Mouse (Mus musculus) forebrain, embryonic 14.5 days (tissue): Measurements from ENCODE around the gene Arih1. TPM values are rescaled to one million over a fixed set of nuclear protein-coding genes. Genes with fewer than 3 reads are reported as not detected.

Source experiments
- ATAC-seq: fragments of 200-750 bp; cut with Nextera tagmentation; 2 replicates; pipeline ENCODE4 v1.8.0; 2017; ENCODE audit warnings: mild to moderate bottlenecking, moderate library complexity
- DNase-seq: peaks from one replicate; pipeline ENCODE4 v3.0.0-alpha.2; 2015; ENCODE audit warnings: low spot score
- H3K27ac ChIP-seq: fragments of 300-500 bp; sonication (generic); 2 replicates; pipeline ENCODE4 v1.5.1; 2014; ENCODE audit warnings: low read depth, mild to moderate bottlenecking, control low read depth, low read length, moderate library complexity
- H3K27me3 ChIP-seq: fragments of 300-500 bp; sonication (generic); replicated peaks from 2 replicates; pipeline ENCODE4 v1.6.1; 2014; ENCODE audit warnings: low read length, control low read depth, mixed read lengths; ENCODE audit not compliant: control insufficient read depth, insufficient read depth
- H3K36me3 ChIP-seq: fragments of 300-500 bp; sonication (generic); 2 replicates; pipeline ENCODE4 v1.6.1; 2014; ENCODE audit warnings: low read length, control low read depth; ENCODE audit not compliant: control insufficient read depth, insufficient read depth
- H3K4me1 ChIP-seq: fragments of 300-500 bp; sonication (generic); 2 replicates; pipeline ENCODE4 v1.6.1; 2014; ENCODE audit warnings: antibody characterized with exemption, low read length, control low read depth; ENCODE audit not compliant: control insufficient read depth, insufficient read depth
- H3K4me2 ChIP-seq: fragments of 300-500 bp; sonication (generic); 2 replicates; pipeline ENCODE4 v1.6.1; 2014; ENCODE audit warnings: mild to moderate bottlenecking, control low read depth, low read length
- H3K4me3 ChIP-seq: fragments of 300-500 bp; sonication (generic); 2 replicates; pipeline ENCODE4 v1.5.1; 2014; ENCODE audit warnings: low read depth, low read length, control low read depth
- H3K9ac ChIP-seq: fragments of 300-500 bp; sonication (generic); 2 replicates; pipeline ENCODE4 v1.6.1; 2014; ENCODE audit warnings: mild to moderate bottlenecking, low read length, control low read depth, moderate library complexity
- H3K9me3 ChIP-seq: fragments of 300-500 bp; sonication (generic); replicated peaks from 2 replicates; pipeline ENCODE4 v1.6.1; 2016; ENCODE audit warnings: low read length, control low read depth, mixed read lengths; ENCODE audit not compliant: control insufficient read depth
- WGBS: fragments of 180-500 bp; shearing (Covaris S2); extraction: QIAGEN DNeasy Blood & Tissue Kit; methylation state at CpG from one replicate; pipeline ENCODE4 v1.1.7; 2014; 5-methylcytosine and 5-hydroxymethylcytosine counted together
- polyA plus RNA-seq: library from polyadenylated mRNA; unstranded; fragments of >200 nt; fragmentation: Nextera tagmentation; extraction: Ambion mirVana; gene quantifications from 2 replicates; pipeline ENCODE4 v1.2.1, GENCODE M21; 2014

Arih1 gene
- polyA plus RNA-seq, 1 experiment from 2014 or later, result 14.1 TPM

- no peak overlapping the region for H3K9ac ChIP-seq
- ATAC-seq (no peak), DNase-seq (peak; percentile 11)
- WGBS, result 67% methylated on average over 5 of the region's 5 CpGs
- H3K27ac ChIP-seq, result no peak overlapping the region
- H3K4me1 ChIP-seq, result no peaks in the 10 kb centered on the region
- no peak overlapping the region for H3K4me3 ChIP-seq
- H3K4me2 ChIP-seq, result no peak overlapping the region
- no peaks in the 10 kb centered on the region for H3K27me3 ChIP-seq
- H3K36me3 ChIP-seq, result no peaks in the 10 kb centered on the region
- no peaks in the 10 kb centered on the region for H3K9me3 ChIP-seq
These were observed 32.6 kb upstream of the Arih1 start for GRCm38 (mm10) chr9:59518976-59519375.

GRCm38 (mm10) chr9:59517127-59517526 lies 30.7 kb upstream of the Arih1 start:
- H3K9me3 ChIP-seq, result no peaks in the 10 kb centered on the region
- no peak overlapping the region for H3K27ac ChIP-seq
- 57% methylated on average over 7 of the region's 7 CpGs for WGBS
- H3K4me1 ChIP-seq, result no peaks in the 10 kb centered on the region
- H3K36me3 ChIP-seq, result no peaks in the 10 kb centered on the region
- DNase-seq (no peak), ATAC-seq (no peak)
- H3K4me2 ChIP-seq, result no peak overlapping the region
- no peak overlapping the region for H3K9ac ChIP-seq
- no peak overlapping the region for H3K4me3 ChIP-seq
- H3K27me3 ChIP-seq, result no peaks in the 10 kb centered on the region

GRCm38 (mm10) chr9:59515069-59515468 lies 28.7 kb upstream of the Arih1 start:
- H3K4me2 ChIP-seq, result no peak overlapping the region
- DNase-seq, result no peak
- no peaks in the 10 kb centered on the region for H3K4me1 ChIP-seq
- no peaks in the 10 kb centered on the region for H3K9me3 ChIP-seq
- no peaks in the 10 kb centered on the region for H3K36me3 ChIP-seq
- H3K27ac ChIP-seq, result no peak overlapping the region
- ATAC-seq, result no peak
- no peaks in the 10 kb centered on the region for H3K27me3 ChIP-seq
- 65% methylated on average over 3 of the region's 3 CpGs for WGBS
- no peak overlapping the region for H3K4me3 ChIP-seq
- H3K9ac ChIP-seq, result no peak overlapping the region

GRCm38 (mm10) chr9:59512381-59512780 lies 26.0 kb upstream of the Arih1 start:
- H3K27ac ChIP-seq, result no peak overlapping the region
- H3K9ac ChIP-seq, result no peak overlapping the region
- ATAC-seq (no peak), DNase-seq (no peak)
- 64% methylated on average over 4 of the region's 4 CpGs for WGBS
- no peaks in the 10 kb centered on the region for H3K36me3 ChIP-seq
- no peak overlapping the region for H3K4me3 ChIP-seq
- H3K9me3 ChIP-seq, result no peaks in the 10 kb centered on the region
- H3K4me1 ChIP-seq, result no peaks in the 10 kb centered on the region
- no peak overlapping the region for H3K4me2 ChIP-seq
- H3K27me3 ChIP-seq, result no peaks in the 10 kb centered on the region

GRCm38 (mm10) chr9:59508146-59508545 lies 21.7 kb upstream of the Arih1 start:
- H3K27ac ChIP-seq, result no peak overlapping the region
- no peaks in the 10 kb centered on the region for H3K27me3 ChIP-seq
- no peaks in the 10 kb centered on the region for H3K4me1 ChIP-seq
- no peak overlapping the region for H3K9ac ChIP-seq
- 55% methylated on average over 1 of the region's 1 CpGs for WGBS
- no peak for DNase-seq
- H3K36me3 ChIP-seq, result no peaks in the 10 kb centered on the region
- H3K9me3 ChIP-seq, result no peaks in the 10 kb centered on the region
- no peak for ATAC-seq
- no peak overlapping the region for H3K4me2 ChIP-seq
- H3K4me3 ChIP-seq, result no peak overlapping the region

DNA sequence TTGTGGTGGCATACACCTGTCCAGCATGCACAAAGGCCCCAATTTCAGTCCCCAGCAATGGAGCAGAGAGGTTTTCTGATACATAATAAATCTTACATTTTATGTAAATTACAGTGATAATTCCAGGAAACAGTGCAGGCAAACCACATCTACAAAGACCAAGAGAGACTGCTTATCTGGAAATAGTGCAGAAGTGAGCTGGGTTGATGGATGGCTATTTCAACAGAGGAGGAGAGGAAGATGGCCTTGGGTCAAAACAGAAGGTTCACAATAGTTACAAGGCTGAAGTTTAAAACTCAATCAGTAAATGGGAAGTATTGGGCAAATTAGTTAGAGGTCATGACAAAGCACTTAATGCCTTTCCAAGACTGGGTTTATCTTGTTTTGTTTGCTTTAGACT lies 913 bp upstream of the Arih1 start:
- H3K27me3 ChIP-seq, result no peaks in the 10 kb centered on the region
- peaks cover 16% of the 10 kb centered on the region for H3K4me1 ChIP-seq
- H3K27ac ChIP-seq, result peak overlapping the region; percentile 99; the same call in 1 of the 2 replicates
- H3K4me2 ChIP-seq, result peak overlapping the region; percentile 86
- no peak for DNase-seq
- no peaks in the 10 kb centered on the region for H3K36me3 ChIP-seq
- ATAC-seq, result no peak
- no peaks in the 10 kb centered on the region for H3K9me3 ChIP-seq
- peak overlapping the region; percentile 99 for H3K4me3 ChIP-seq
- H3K9ac ChIP-seq, result peak overlapping the region; percentile 98

DNA sequence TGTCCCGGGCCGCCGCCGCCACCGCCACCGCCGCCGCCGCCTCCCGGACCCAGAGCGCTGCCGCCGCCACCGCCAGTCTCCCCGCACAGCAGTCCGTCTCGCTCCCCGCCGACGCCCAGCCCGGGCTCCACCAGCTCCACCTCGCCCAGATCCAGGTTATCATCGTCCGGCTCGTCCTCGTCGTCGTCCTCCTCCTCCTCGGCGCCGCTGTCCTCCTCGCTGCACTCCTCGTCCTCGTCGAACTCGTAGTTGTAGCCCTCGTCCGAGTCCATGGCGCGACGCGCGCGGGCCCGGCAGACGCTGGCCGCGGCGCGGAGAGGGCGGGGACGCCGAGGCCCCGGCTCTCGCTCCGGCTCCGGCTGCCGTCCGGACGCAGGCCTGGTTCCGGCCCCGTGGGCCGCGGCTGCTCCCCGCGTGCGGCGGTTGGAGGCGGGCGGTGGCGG lies 321 bp downstream of the Arih1 start:
- H3K9me3 ChIP-seq, result no peaks in the 10 kb centered on the region
- peak; percentile 71 for ATAC-seq
- peak overlapping the region; percentile 86 for H3K4me2 ChIP-seq
- peak overlapping the region; percentile 98 for H3K9ac ChIP-seq
- DNase-seq, result no peak
- peak overlapping the region; percentile 99 for H3K27ac ChIP-seq
- peaks cover 17% of the 10 kb centered on the region for H3K4me1 ChIP-seq
- no peaks in the 10 kb centered on the region for H3K27me3 ChIP-seq
- H3K4me3 ChIP-seq, result peak overlapping the region; percentile 99
- 0% methylated on average over 64 of the region's 71 CpGs for WGBS
- no peaks in the 10 kb centered on the region for H3K36me3 ChIP-seq

DNA sequence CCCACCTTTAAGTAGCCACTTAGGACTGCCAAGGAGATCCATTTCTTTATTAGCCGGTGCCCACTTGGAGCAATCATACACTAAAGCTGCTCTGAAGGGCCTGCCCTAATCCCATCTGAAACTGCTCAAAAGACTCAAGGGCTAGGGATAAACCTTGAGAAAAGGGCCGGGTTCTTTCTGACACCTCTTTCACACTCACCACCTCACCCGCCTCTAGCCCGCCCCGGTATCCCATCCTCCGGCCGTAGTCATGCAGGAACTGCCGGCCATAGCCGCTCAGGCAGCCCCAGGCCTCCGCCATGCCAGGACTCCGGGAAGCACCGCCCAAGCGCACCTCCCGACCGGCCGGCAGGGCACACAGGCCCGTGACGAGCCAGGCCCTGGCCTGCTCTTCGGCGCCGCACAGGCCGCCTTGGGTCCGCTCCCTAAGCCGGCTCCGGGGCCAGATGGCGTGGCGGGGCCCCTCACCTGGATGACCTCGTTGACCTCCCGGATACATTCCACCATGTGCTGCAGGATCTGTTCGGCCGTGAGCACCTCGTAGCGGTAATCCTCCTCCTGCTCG lies 825 bp downstream of the Arih1 start:
- Histone ChIP-seq H3K4me2 (peak overlapping the region; percentile 86), H3K27ac (peak overlapping the region; percentile 99), H3K9me3 (no peaks in the 10 kb centered on the region), H3K4me1 (peaks cover 17% of the 10 kb centered on the region), H3K27me3 (no peaks in the 10 kb centered on the region), H3K9ac (peak overlapping the region; percentile 98), H3K36me3 (no peaks in the 10 kb centered on the region), H3K4me3 (peak overlapping the region; percentile 99)
- under 1% methylated on average over 34 of the region's 34 CpGs for WGBS
- peak; percentile 21 for ATAC-seq
- DNase-seq, result peak; percentile 44

- Histone ChIP-seq H3K9me3 (no peaks in the 10 kb centered on the region), H3K27me3 (no peaks in the 10 kb centered on the region), H3K9ac (peak overlapping the region; percentile 98), H3K36me3 (no peaks in the 10 kb centered on the region), H3K27ac (no peak overlapping the region), H3K4me1 (peaks cover 17% of the 10 kb centered on the region), H3K4me2 (peak overlapping the region; percentile 86), H3K4me3 (peak overlapping the region; percentile 99)
- no peak for DNase-seq
- WGBS, result 18% methylated on average over 7 of the region's 7 CpGs
- no peak for ATAC-seq
These were observed 1.7 kb downstream of the Arih1 start for GRCm38 (mm10) chr9:59484760-59485159.
